Mouse (Mus musculus) erythroblast, embryonic 14.5 days (primary cell): ENCODE data around the gene Braf. TPM values are rescaled to one million over a fixed set of nuclear protein-coding genes. Genes with fewer than 3 reads are reported as not detected.
"Not testable (repeated sequence)": the region's sequence is repeated elsewhere in the genome, so short reads cannot be mapped to it uniquely, and the experiment has no call there.

ENCODE experiments used
- H3K27me3 ChIP-seq: 2 replicates; pipeline ENCODE4 v1.6.1; 2012; ENCODE audit warnings: inconsistent platforms; ENCODE audit not compliant: control insufficient read depth
- H3K36me3 ChIP-seq: 2 replicates; pipeline ENCODE4 v1.6.1; 2012; ENCODE audit warnings: mild to moderate bottlenecking, inconsistent platforms; ENCODE audit not compliant: control insufficient read depth
- H3K4me1 ChIP-seq: 2 replicates; pipeline ENCODE4 v1.6.1; 2012; ENCODE audit warnings: inconsistent platforms; ENCODE audit not compliant: control insufficient read depth
- H3K4me3 ChIP-seq: replicated peaks from 2 replicates; pipeline ENCODE3; 2012; ENCODE audit warnings: moderate library complexity, mild to moderate bottlenecking, inconsistent platforms
- H3K9me3 ChIP-seq: 2 replicates; pipeline ENCODE4 v1.6.1; 2012; ENCODE audit warnings: low read length, inconsistent platforms, mixed read lengths; ENCODE audit not compliant: control insufficient read depth
- GATA1 ChIP-seq: IDR thresholded peaks from 2 replicates; pipeline ENCODE4 v1.6.1; 2012; ENCODE audit warnings: low read length, inconsistent platforms, mixed read lengths
- TAL1 ChIP-seq: IDR thresholded peaks from 3 replicates; pipeline ENCODE4 v1.6.1; 2012; ENCODE audit warnings: low read length, inconsistent platforms, mixed read lengths
- polyA plus RNA-seq: library from polyadenylated mRNA; stranded (reverse); fragments of >175 nt; gene quantifications from 2 replicates; pipeline ENCODE4 v1.2.3, GENCODE M21; 2012

Braf gene
- polyA plus RNA-seq, 1 experiment: 0.10 TPM

GRCm38 (mm10) chr6:39724071-39724470, 1.2 kb downstream of the Braf start:
- Histone ChIP-seq H3K27me3 (no peaks in the 10 kb centered on the region), H3K36me3 (no peaks in the 10 kb centered on the region), H3K4me3 (peak overlapping the region; percentile 74), H3K4me1 (peaks cover 27% of the 10 kb centered on the region), H3K9me3 (no peaks in the 10 kb centered on the region)
- TF ChIP-seq TAL1 (no peak), GATA1 (no peak)

- H3K4me1 ChIP-seq: peaks cover 11% of the 10 kb centered on the region
- H3K27me3 ChIP-seq: no peaks in the 10 kb centered on the region
- H3K9me3 ChIP-seq: no peaks in the 10 kb centered on the region
- no peak overlapping the region for H3K4me3 ChIP-seq
- TF ChIP-seq TAL1: no peak
- no peak for TF ChIP-seq GATA1
- H3K36me3 ChIP-seq: peaks cover 2% of the 10 kb centered on the region
Observed at GRCm38 (mm10) chr6:39718567-39718966, 6.7 kb downstream of the Braf start.

DNA sequence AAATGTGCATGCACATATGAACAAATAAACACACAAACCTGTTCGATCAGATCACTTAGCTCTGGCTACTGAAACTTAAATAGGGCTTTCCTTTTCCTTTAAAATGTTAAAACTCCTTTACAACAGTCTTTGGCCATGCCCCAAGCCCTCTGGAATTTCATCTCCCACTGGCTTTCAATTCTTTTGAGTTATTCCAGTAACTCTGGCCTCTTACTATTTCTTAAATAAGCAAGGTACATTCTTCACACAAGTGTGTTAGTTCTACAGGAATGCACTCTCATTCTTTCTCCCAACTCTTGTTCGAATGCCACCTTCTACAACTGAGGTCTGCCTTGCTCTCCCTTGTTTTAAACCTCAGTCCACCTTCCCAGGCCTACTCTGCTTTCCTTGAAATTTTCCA, 8.2 kb downstream of the Braf start:
- Histone ChIP-seq H3K36me3 (peaks cover 2% of the 10 kb centered on the region), H3K9me3 (no peaks in the 10 kb centered on the region), H3K27me3 (no peaks in the 10 kb centered on the region), H3K4me3 (no peak overlapping the region), H3K4me1 (peaks cover 2% of the 10 kb centered on the region; the same call in 1 of the 2 replicates)
- TF ChIP-seq GATA1 (no peak), TAL1 (no peak)

DNA sequence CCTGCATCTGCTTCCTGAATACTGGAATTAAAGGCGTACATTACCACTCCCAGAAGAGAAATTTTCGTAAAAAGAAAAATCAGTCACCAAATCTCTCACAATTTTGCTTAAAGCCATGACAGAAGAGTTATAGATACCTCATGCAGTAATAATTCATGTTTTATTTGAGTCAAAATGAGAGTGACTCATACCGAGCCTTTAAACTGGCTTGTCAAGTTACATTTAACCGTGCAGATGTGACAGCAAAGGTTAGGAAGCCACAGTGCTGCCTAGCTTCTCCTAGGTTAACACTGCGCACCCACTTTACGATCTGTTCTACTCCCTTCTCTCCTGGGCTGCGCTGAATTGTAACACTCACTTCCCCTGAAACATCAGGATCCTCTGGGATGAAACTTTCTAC, 10.9 kb downstream of the Braf start:
- no peaks in the 10 kb centered on the region for H3K27me3 ChIP-seq
- peaks cover 2% of the 10 kb centered on the region for H3K36me3 ChIP-seq
- H3K4me3 ChIP-seq: no peak overlapping the region
- no peaks in the 10 kb centered on the region for H3K9me3 ChIP-seq
- H3K4me1 ChIP-seq: no peaks in the 10 kb centered on the region
- no peak for TF ChIP-seq TAL1
- no peak for TF ChIP-seq GATA1

GRCm38 (mm10) chr6:39713399-39713798, 11.9 kb downstream of the Braf start:
- Histone ChIP-seq H3K9me3 (no peaks in the 10 kb centered on the region), H3K4me1 (no peaks in the 10 kb centered on the region), H3K4me3 (no peak overlapping the region), H3K27me3 (no peaks in the 10 kb centered on the region), H3K36me3 (peaks cover 2% of the 10 kb centered on the region)
- no peak for TF ChIP-seq GATA1
- no peak for TF ChIP-seq TAL1

DNA sequence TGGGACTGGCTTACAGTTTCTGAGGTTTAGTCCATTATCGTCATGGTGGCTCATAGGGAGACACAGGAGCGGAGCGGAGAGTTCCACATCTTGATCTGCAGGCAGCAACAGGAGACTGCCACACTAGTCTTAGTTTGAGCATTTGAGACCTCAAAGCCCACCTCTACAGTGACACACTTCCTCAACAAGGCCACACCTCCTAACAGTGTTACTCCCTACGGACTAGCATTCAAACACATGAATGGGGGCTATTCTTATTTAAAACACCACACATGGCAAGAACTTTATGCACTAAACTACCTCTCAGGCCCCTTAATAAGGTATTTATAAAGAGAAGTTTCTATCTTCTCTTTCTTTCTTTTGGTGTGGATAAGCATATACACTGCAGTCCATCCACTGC, 19.6 kb downstream of the Braf start:
- no peaks in the 10 kb centered on the region for H3K4me1 ChIP-seq
- H3K36me3 ChIP-seq: no peaks in the 10 kb centered on the region
- H3K4me3 ChIP-seq: no peak overlapping the region
- H3K27me3 ChIP-seq: no peaks in the 10 kb centered on the region
- no peaks in the 10 kb centered on the region for H3K9me3 ChIP-seq
- no peak for TF ChIP-seq GATA1
- TF ChIP-seq TAL1: no peak

- Histone ChIP-seq H3K4me3 (no peak overlapping the region), H3K27me3 (no peaks in the 10 kb centered on the region), H3K9me3 (no peaks in the 10 kb centered on the region), H3K36me3 (no peaks in the 10 kb centered on the region), H3K4me1 (no peaks in the 10 kb centered on the region)
- TF ChIP-seq GATA1 (no peak), TAL1 (no peak)
Observed at GRCm38 (mm10) chr6:39693126-39693525, 32.1 kb downstream of the Braf start.

GRCm38 (mm10) chr6:39686839-39687238, 38.4 kb downstream of the Braf start:
- not testable (repeated sequence) for H3K36me3 ChIP-seq, H3K9me3 ChIP-seq, H3K4me3 ChIP-seq, H3K27me3 ChIP-seq, H3K4me1 ChIP-seq

GRCm38 (mm10) chr6:39681795-39682194, 43.5 kb downstream of the Braf start:
- TF ChIP-seq GATA1: no peak
- no peak for TF ChIP-seq TAL1
- no peaks in the 10 kb centered on the region for H3K9me3 ChIP-seq
- no peaks in the 10 kb centered on the region for H3K27me3 ChIP-seq
- H3K4me3 ChIP-seq: no peak overlapping the region
- peaks cover 14% of the 10 kb centered on the region for H3K36me3 ChIP-seq
- H3K4me1 ChIP-seq: peaks cover 2% of the 10 kb centered on the region; the same call in 1 of the 2 replicates

- Histone ChIP-seq H3K9me3 (no peaks in the 10 kb centered on the region), H3K27me3 (no peaks in the 10 kb centered on the region), H3K36me3 (peaks cover 19% of the 10 kb centered on the region), H3K4me3 (no peak overlapping the region), H3K4me1 (peaks cover 2% of the 10 kb centered on the region; the same call in 1 of the 2 replicates)
- TF ChIP-seq TAL1 (no peak), GATA1 (no peak)
Observed at GRCm38 (mm10) chr6:39680524-39680923, 44.7 kb downstream of the Braf start.

GRCm38 (mm10) chr6:39678241-39678640, 47.0 kb downstream of the Braf start:
- Histone ChIP-seq H3K27me3 (no peaks in the 10 kb centered on the region), H3K36me3 (peaks cover 26% of the 10 kb centered on the region), H3K9me3 (no peaks in the 10 kb centered on the region), H3K4me3 (no peak overlapping the region), H3K4me1 (peaks cover 2% of the 10 kb centered on the region; the same call in 1 of the 2 replicates)
- no peak for TF ChIP-seq TAL1
- TF ChIP-seq GATA1: no peak
